ENCODE assay signal across 16 mouse cellular contexts in genomic region chr10:24407411-24408227, GRCm38 (mm10).
DNase-seq lines count a peak whose midpoint lies in the region; ATAC-seq lines count a peak whose summit lies in the region.
"Had no signal": no experiment of that assay in that cellular context is flagged by ENCODE, and none has a peak within 500 bp of the region (broad histone marks: within the 10 kb centered on the region; RNA-seq: fewer than 3 reads in every experiment).

No protein-coding gene starts in this region.

- no peak overlapping the region for H3K4me3 ChIP-seq in hindbrain, embryonic 14.5 days (replicated peaks; ENCODE audit: low read length)
- no peak overlapping the region for H3K4me3 ChIP-seq in midbrain, embryonic 16.5 days (ENCODE audit: low read depth, low read length)
- no peak overlapping the region for H3K4me3 ChIP-seq in liver, embryonic 11.5 days (ENCODE audit: low read depth, low read length)
- H3K4me3 ChIP-seq: gastrocnemius, adult 2 months; kidney, embryonic 15.5 days had no signal

- H3K4me2 ChIP-seq in hindbrain, embryonic 14.5 days (replicated peaks) = no peak overlapping the region
- H3K4me2 ChIP-seq in midbrain, embryonic 16.5 days (ENCODE audit: low read length) = no peak overlapping the region
- H3K4me2 ChIP-seq in liver, embryonic 11.5 days = no peak overlapping the region
- H3K4me2 ChIP-seq: kidney, embryonic 15.5 days had no signal

- 12% methylated on average over 6 of the region's 6 CpGs for WGBS in hindbrain, embryonic 14.5 days
- 13% methylated on average over 6 of the region's 6 CpGs for WGBS in midbrain, embryonic 16.5 days
- WGBS in liver, embryonic 11.5 days = 74% methylated on average over 6 of the region's 6 CpGs

- 0 out of 2 replicates have a peak, but pooled peaks cover 6% of the 10 kb centered on the region for H3K4me1 ChIP-seq in hindbrain, embryonic 14.5 days (replicated peaks; ENCODE audit: control insufficient read depth, insufficient read depth, low read length)
- peaks cover 4% of the 10 kb centered on the region for H3K4me1 ChIP-seq in midbrain, embryonic 16.5 days (ENCODE audit: control insufficient read depth, insufficient read depth, low read length)
- H3K4me1 ChIP-seq in liver, embryonic 11.5 days (replicated peaks; ENCODE audit: control insufficient read depth, insufficient read depth, low read length) = no peaks in the 10 kb centered on the region
- H3K4me1 ChIP-seq: kidney, embryonic 15.5 days had no signal

- H3K36me3 ChIP-seq in hindbrain, embryonic 14.5 days (replicated peaks; ENCODE audit: control insufficient read depth, insufficient read depth) = no peaks in the 10 kb centered on the region
- H3K36me3 ChIP-seq in midbrain, embryonic 16.5 days (ENCODE audit: control insufficient read depth, insufficient read depth, low read length) = no peaks in the 10 kb centered on the region
- no peaks in the 10 kb centered on the region for H3K36me3 ChIP-seq in liver, embryonic 11.5 days (ENCODE audit: control insufficient read depth, insufficient read depth, low read length)
- H3K36me3 ChIP-seq: G1E; kidney, embryonic 15.5 days had no signal

- no peak overlapping the region for H3K9ac ChIP-seq in hindbrain, embryonic 14.5 days
- no peak overlapping the region for H3K9ac ChIP-seq in midbrain, embryonic 16.5 days (ENCODE audit: low read depth, low read length)
- H3K9ac ChIP-seq in liver, embryonic 11.5 days (ENCODE audit: low read depth, low read length) = no peak overlapping the region
- H3K9ac ChIP-seq: kidney, embryonic 15.5 days had no signal

- peak; percentile 40 for DNase-seq in ZHBTc4 (ENCODE audit: low read depth, low spot score)
- DNase-seq in embryo, embryonic 9.5 days (ENCODE audit: extremely low spot score) = peak; percentile 35
- DNase-seq in hindbrain, embryonic 14.5 days (ENCODE audit: low spot score) = no peak
- no peak for DNase-seq in liver, embryonic 11.5 days (ENCODE audit: low spot score)
- DNase-seq in frontal cortex, postnatal 14 days (ENCODE audit: low spot score in 2 of 2) = no peak
- DNase-seq in right cerebral cortex, postnatal 14 days = no peak
- DNase-seq: adrenal gland, adult 8-10 months; cerebellum, adult 9-11 months; gastrocnemius, adult 2 months; liver; lung, adult 2 months; lung, postnatal 4 days had no signal

- ATAC-seq in hindbrain, embryonic 14.5 days (ENCODE audit: low FRiP score) = peak; percentile 58; the same call in 1 of the 2 replicates
- peak; percentile 82 for ATAC-seq in midbrain, embryonic 16.5 days
- ATAC-seq in liver, embryonic 11.5 days (replicated peaks; ENCODE audit: low FRiP score) = no peak
- ATAC-seq: inflammation-experienced regulatory T-cells, adult 6 months had no signal

- H3K9me3 ChIP-seq in hindbrain, embryonic 14.5 days (ENCODE audit: control insufficient read depth, low read length) = no peaks in the 10 kb centered on the region
- no peaks in the 10 kb centered on the region for H3K9me3 ChIP-seq in midbrain, embryonic 16.5 days (replicated peaks; ENCODE audit: control insufficient read depth, low read length, poor library complexity, severe bottlenecking)
- H3K9me3 ChIP-seq in liver, embryonic 11.5 days (ENCODE audit: control insufficient read depth, low read length) = no peaks in the 10 kb centered on the region
- H3K9me3 ChIP-seq: G1E; kidney, embryonic 15.5 days had no signal

- H3K27ac ChIP-seq in hindbrain, embryonic 14.5 days = peak overlapping the region; percentile 23; the same call in 1 of the 2 replicates
- peak overlapping the region; percentile 47; the same call in 1 of the 2 replicates for H3K27ac ChIP-seq in midbrain, embryonic 16.5 days (ENCODE audit: low read length)
- H3K27ac ChIP-seq in liver, embryonic 11.5 days (ENCODE audit: low read depth, low read length) = no peak overlapping the region
- H3K27ac ChIP-seq: gastrocnemius, adult 2 months; kidney, embryonic 15.5 days had no signal

- no peaks in the 10 kb centered on the region for H3K27me3 ChIP-seq in hindbrain, embryonic 14.5 days (ENCODE audit: control insufficient read depth, insufficient read depth, low read length)
- H3K27me3 ChIP-seq in midbrain, embryonic 16.5 days (ENCODE audit: control insufficient read depth, insufficient read depth, low read depth, low read length) = no peaks in the 10 kb centered on the region
- H3K27me3 ChIP-seq in liver, embryonic 11.5 days (replicated peaks; ENCODE audit: control insufficient read depth, insufficient read depth, low read length) = no peaks in the 10 kb centered on the region
- H3K27me3 ChIP-seq: kidney, embryonic 15.5 days had no signal

Comparison
In these comparisons a context has a peak if more than half of its experiments do, and no peak if none do; other contexts are left out.
1. DNase-seq: peak in ZHBTc4 (single experiment) and embryo, embryonic 9.5 days (single experiment); none in hindbrain, embryonic 14.5 days (single experiment), liver, embryonic 11.5 days (single experiment), frontal cortex, postnatal 14 days (0 of 2) and right cerebral cortex, postnatal 14 days (single experiment).